In the genomic region with DNA sequence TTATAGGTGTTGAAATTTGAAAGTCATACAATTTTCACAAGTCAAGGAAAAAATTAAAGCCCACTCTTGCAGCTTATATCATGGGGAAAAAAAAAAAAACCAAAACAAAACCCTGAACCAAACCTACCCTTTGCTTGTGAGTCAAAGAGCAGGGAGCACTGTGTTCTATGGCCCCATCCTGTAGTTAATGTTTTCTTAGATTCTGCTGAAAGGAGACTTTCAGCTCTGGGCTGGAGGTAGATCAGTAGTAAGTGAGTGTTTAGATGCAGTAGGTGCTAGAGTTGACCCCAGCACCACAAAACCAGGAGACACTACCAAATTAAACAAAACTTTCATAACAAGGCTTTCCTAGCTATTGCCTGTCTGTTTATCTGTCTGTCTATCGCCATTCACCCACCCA, we compare ENCODE assay signal across 18 mouse cellular contexts.
DNase-seq lines count a peak whose midpoint lies in the region; ATAC-seq and TF ChIP-seq lines count a peak whose summit lies in the region.
"Had no signal": no experiment of that assay in that cellular context is flagged by ENCODE, and none has a peak within 500 bp of the region (broad histone marks: within the 10 kb centered on the region; RNA-seq: fewer than 3 reads in every experiment).

No protein-coding gene starts in this region.

- TF ChIP-seq CTCF in lung, postnatal 0 days (IDR thresholded peaks at IDR 0.05), result no peak
- TF ChIP-seq CTCF in small intestine, adult 2 months (IDR thresholded peaks at IDR 0.05; ENCODE audit: extremely low read depth, insufficient read length, insufficient replicate concordance, low read depth, low read length), result no peak

- no peak for DNase-seq in lung, postnatal 0 days (ENCODE audit: low spot score)
- no peak for DNase-seq in spleen, postnatal 14 days (ENCODE audit: low spot score in 2 of 2)
- DNase-seq in gastrocnemius, postnatal 36 days, result no peak
- DNase-seq: cerebellum, adult 2 months; heart, adult 11 months; layer of hippocampus, adult 9-11 months; right cerebral cortex, postnatal 4 days; thymus, postnatal 25 days had no signal

- no peaks in the 10 kb centered on the region for H3K36me3 ChIP-seq in lung, embryonic 15.5 days
- no peaks in the 10 kb centered on the region; the same call in 1 of the 2 replicates for H3K36me3 ChIP-seq in lung, postnatal 0 days (ENCODE audit: insufficient read depth, low read length)
- H3K36me3 ChIP-seq in kidney, embryonic 16.5 days (ENCODE audit: insufficient read depth, low read length), result no peaks in the 10 kb centered on the region
- peaks cover 8% of the 10 kb centered on the region; the same call in 1 of the 2 replicates for H3K36me3 ChIP-seq in liver, embryonic 12.5 days
- peaks cover 8% of the 10 kb centered on the region for H3K36me3 ChIP-seq in small intestine, adult 2 months (ENCODE audit: control insufficient read depth, insufficient read depth, low read length)

- 83% methylated on average over 1 of the region's 1 CpGs for WGBS in lung, embryonic 15.5 days
- WGBS in lung, postnatal 0 days, result 69% methylated on average over 1 of the region's 1 CpGs
- WGBS in kidney, embryonic 16.5 days, result 87% methylated on average over 1 of the region's 1 CpGs
- 71% methylated on average over 1 of the region's 1 CpGs for WGBS in liver, embryonic 12.5 days (ENCODE audit: insufficient replicate concordance)
- WGBS in small intestine, adult 2 months, result 66% methylated on average over 1 of the region's 1 CpGs

- H3K9ac ChIP-seq in lung, embryonic 15.5 days, result no peak overlapping the region
- H3K9ac ChIP-seq in lung, postnatal 0 days (replicated peaks; ENCODE audit: low read depth), result no peak overlapping the region
- no peak overlapping the region for H3K9ac ChIP-seq in kidney, embryonic 16.5 days (replicated peaks; ENCODE audit: low read length)
- no peak overlapping the region for H3K9ac ChIP-seq in liver, embryonic 12.5 days
- H3K9ac ChIP-seq: heart, embryonic 12.5 days; hindbrain, embryonic 15.5 days; lung, embryonic 14.5 days had no signal

- H3K4me1 ChIP-seq in lung, embryonic 15.5 days, result peaks cover 13% of the 10 kb centered on the region; the same call in 1 of the 2 replicates
- no peaks in the 10 kb centered on the region; the same call in 1 of the 2 replicates for H3K4me1 ChIP-seq in lung, postnatal 0 days (ENCODE audit: insufficient read depth, low read depth, low read length)
- H3K4me1 ChIP-seq in kidney, embryonic 16.5 days (ENCODE audit: insufficient read depth, low read length), result peaks cover 23% of the 10 kb centered on the region
- H3K4me1 ChIP-seq in liver, embryonic 12.5 days, result peaks cover 34% of the 10 kb centered on the region
- peaks cover 8% of the 10 kb centered on the region; the same call in 1 of the 2 replicates for H3K4me1 ChIP-seq in small intestine, adult 2 months (ENCODE audit: control insufficient read depth, insufficient read depth, insufficient read length, low read length)

- TF ChIP-seq POLR2A in small intestine, adult 2 months (IDR thresholded peaks at IDR 0.05; ENCODE audit: low read depth, low read length), result no peak

- intact Hi-C loops in gastrocnemius, postnatal 36 days (cut with DNase I), result no loop called here

- no peak overlapping the region for H3K4me3 ChIP-seq in lung, embryonic 15.5 days
- H3K4me3 ChIP-seq in lung, postnatal 0 days (ENCODE audit: low read depth, low read length), result no peak overlapping the region
- no peak overlapping the region for H3K4me3 ChIP-seq in kidney, embryonic 16.5 days (ENCODE audit: low read length)
- H3K4me3 ChIP-seq in liver, embryonic 12.5 days, result no peak overlapping the region
- H3K4me3 ChIP-seq in small intestine, adult 2 months (ENCODE audit: low read depth, low read length), result no peak overlapping the region
- H3K4me3 ChIP-seq: forebrain, embryonic 10.5 days; heart, embryonic 12.5 days; hindbrain, embryonic 15.5 days had no signal

- no peak for TF ChIP-seq EP300 in lung, postnatal 0 days (IDR thresholded peaks at IDR 0.05)

- 0 out of 2 replicates have a peak overlapping the region, but pooled peaks have one; percentile 9 for H3K27ac ChIP-seq in lung, embryonic 15.5 days
- no peak overlapping the region for H3K27ac ChIP-seq in lung, postnatal 0 days (ENCODE audit: low read length)
- peak overlapping the region; percentile 69 for H3K27ac ChIP-seq in kidney, embryonic 16.5 days (ENCODE audit: low read length)
- peak overlapping the region; percentile 64; the same call in 1 of the 2 replicates for H3K27ac ChIP-seq in liver, embryonic 12.5 days
- peak overlapping the region; percentile 65 for H3K27ac ChIP-seq in small intestine, adult 2 months (ENCODE audit: insufficient read depth, low read depth, low read length)
- H3K27ac ChIP-seq: forebrain, embryonic 10.5 days; macrophage had no signal

- no peak overlapping the region for H3K4me2 ChIP-seq in lung, embryonic 15.5 days
- H3K4me2 ChIP-seq in lung, postnatal 0 days (replicated peaks; ENCODE audit: low read depth, low read length), result no peak overlapping the region
- H3K4me2 ChIP-seq in kidney, embryonic 16.5 days (replicated peaks; ENCODE audit: low read depth, low read length), result no peak overlapping the region
- peak overlapping the region; percentile 8; the same call in 1 of the 2 replicates for H3K4me2 ChIP-seq in liver, embryonic 12.5 days
- H3K4me2 ChIP-seq: heart, embryonic 12.5 days; hindbrain, embryonic 15.5 days; lung, embryonic 14.5 days; midbrain, embryonic 11.5 days had no signal

- no peaks in the 10 kb centered on the region for H3K9me3 ChIP-seq in lung, embryonic 15.5 days
- H3K9me3 ChIP-seq in lung, postnatal 0 days (ENCODE audit: low read length), result no peaks in the 10 kb centered on the region
- H3K9me3 ChIP-seq in kidney, embryonic 16.5 days (ENCODE audit: low read length), result no peaks in the 10 kb centered on the region
- no peaks in the 10 kb centered on the region for H3K9me3 ChIP-seq in liver, embryonic 12.5 days (replicated peaks)
- H3K9me3 ChIP-seq: forebrain, embryonic 10.5 days; heart, embryonic 12.5 days; hindbrain, embryonic 15.5 days had no signal

- H3K27me3 ChIP-seq in lung, embryonic 15.5 days, result no peaks in the 10 kb centered on the region
- H3K27me3 ChIP-seq in lung, postnatal 0 days (replicated peaks; ENCODE audit: insufficient read depth, low read length), result no peaks in the 10 kb centered on the region
- no peaks in the 10 kb centered on the region for H3K27me3 ChIP-seq in kidney, embryonic 16.5 days (ENCODE audit: insufficient read depth, low read length)
- H3K27me3 ChIP-seq in liver, embryonic 12.5 days (replicated peaks), result no peaks in the 10 kb centered on the region
- no peaks in the 10 kb centered on the region for H3K27me3 ChIP-seq in small intestine, adult 2 months (ENCODE audit: control insufficient read depth, insufficient read depth, low read length)
- H3K27me3 ChIP-seq: heart, embryonic 12.5 days; hindbrain, embryonic 15.5 days had no signal

- ATAC-seq in lung, embryonic 15.5 days (ENCODE audit: borderline replicate concordance, extremely low read depth, low FRiP score, low TSS enrichment), result no peak
- ATAC-seq in lung, postnatal 0 days, result no peak
- no peak for ATAC-seq in kidney, embryonic 16.5 days (ENCODE audit: low FRiP score, low TSS enrichment)
- ATAC-seq in liver, embryonic 12.5 days, result no peak
